Mouse (Mus musculus) right cerebral cortex, postnatal 14 days (tissue): ENCODE measurements around the gene Cdc42ep2.

Experiments used
- DNase-seq: peaks from one replicate; pipeline ENCODE4 v3.0.0; 2022

Cdc42ep2 gene

DNA sequence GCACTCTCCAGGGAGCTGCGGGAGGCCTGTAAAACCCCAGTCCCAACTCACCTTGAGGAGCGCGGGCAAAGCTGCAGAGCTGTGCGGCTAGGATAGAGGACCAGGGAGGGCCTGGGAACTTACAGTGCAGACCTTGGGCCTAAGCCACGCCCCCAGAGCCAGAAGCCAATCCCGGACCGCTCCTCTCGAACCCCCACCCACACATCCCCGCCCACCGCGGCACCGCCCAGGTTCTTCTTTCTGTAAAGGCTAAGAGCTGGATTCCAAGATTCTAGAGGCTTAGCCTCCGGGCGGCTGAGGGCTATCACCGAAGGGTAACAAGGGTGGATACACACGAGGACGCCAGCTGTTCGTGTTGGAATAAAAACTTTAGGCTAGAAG, at the start of gene Cdc42ep2:
Gene Cdc42ep2, minus strand, starts transcription at position 104 of the 381 bp plus-strand sequence.
- DNase-seq, result peak; percentile 91

DNA sequence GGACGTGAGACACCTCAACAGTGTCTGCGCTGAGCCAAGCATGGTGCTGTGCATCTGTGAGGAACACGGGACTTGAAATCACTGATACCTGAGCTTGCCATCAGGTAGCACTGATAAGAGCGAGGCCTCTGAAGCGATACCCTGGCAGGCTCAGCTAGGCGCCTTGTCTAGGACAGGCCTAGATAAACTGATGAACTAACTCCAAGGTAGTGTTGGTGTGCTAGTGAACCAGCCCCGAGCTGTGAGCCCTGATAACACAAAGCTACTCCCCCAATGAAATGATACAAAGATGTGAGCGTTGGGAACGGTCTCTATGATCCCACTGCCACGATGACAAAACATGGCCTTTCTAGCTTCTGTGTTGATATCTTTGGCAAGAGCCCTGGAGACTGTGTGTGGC, 43.0 kb upstream of the Cdc42ep2 start:
- DNase-seq, result no peak

DNA sequence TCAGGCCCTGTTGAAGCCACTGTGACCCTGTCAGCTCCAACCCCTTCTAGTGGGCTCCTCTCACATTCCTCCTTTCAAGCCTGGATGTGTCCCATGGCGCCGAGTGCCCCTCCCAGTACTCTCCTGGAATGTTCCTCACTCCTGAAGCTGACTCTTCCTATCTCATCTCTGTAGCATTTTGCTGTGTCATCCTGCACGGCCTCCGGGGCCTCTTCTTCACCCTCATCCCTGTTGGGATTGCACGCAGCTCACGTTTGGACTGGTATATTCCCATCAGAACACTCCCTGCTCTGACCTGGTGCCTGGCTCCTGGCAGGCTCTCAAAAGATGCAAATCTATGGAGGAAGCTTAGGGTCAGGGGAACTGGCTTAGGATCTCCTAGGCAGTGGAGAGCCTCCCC, 42.2 kb upstream of the Cdc42ep2 start:
- DNase-seq, result no peak

DNA sequence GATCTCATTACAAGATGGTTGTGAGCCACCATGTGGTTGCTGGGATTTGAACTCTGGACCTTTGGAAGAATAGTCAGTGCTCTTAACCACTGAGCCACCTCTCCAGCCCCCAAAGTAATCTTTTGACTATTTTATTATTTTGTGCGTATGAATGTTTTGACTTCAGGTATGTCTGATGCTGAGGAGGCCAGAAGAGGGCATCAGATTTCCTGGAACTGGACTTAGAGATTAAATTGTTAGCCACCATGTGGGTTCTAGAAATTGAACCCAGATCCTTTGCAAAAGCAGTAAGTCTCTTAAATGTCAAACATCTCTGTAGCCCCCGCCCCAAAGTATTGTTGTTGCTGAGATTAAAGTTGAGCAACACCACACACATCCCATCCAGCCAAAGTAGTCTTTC, 41.3 kb upstream of the Cdc42ep2 start:
- DNase-seq, result no peak

DNA sequence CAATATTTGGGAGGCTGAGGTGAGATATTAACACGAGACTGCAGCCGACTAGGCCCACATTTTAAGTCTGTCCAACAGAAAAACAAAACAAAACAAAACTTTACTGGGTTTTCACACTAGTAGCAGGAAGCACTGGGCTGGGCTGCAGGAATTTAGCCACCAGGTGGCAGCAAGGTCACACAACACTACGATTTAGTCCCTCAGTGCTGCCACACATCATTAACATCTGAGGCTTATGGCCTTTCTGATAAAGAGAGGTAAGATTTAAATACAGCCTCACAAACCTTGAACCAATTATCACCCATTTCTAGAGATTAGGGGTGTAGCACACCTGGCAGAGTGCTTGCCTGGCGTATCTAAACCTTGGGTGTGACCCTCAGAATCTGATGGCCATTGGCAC, 40.7 kb upstream of the Cdc42ep2 start:
- DNase-seq, result peak; percentile 78

DNA sequence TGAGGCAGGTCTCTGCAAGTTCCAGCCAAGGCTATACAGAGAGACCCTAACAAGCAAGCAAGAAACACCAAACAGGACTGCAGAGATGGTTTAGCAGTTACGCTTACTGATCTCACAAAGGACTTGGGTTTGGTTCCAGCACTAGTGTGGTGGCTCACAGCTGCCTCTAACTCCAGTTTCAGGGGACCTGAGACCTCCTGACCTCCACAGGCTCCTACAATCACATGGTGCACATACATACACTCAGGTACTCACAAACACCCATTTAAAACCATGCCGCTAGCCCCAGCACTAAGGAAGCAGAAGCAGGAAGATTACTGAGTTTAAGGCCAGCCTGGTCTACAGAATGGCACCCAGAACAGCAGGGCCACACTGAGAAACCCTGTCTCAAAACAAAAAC, 40.2 kb upstream of the Cdc42ep2 start:
- DNase-seq, result no peak

DNA sequence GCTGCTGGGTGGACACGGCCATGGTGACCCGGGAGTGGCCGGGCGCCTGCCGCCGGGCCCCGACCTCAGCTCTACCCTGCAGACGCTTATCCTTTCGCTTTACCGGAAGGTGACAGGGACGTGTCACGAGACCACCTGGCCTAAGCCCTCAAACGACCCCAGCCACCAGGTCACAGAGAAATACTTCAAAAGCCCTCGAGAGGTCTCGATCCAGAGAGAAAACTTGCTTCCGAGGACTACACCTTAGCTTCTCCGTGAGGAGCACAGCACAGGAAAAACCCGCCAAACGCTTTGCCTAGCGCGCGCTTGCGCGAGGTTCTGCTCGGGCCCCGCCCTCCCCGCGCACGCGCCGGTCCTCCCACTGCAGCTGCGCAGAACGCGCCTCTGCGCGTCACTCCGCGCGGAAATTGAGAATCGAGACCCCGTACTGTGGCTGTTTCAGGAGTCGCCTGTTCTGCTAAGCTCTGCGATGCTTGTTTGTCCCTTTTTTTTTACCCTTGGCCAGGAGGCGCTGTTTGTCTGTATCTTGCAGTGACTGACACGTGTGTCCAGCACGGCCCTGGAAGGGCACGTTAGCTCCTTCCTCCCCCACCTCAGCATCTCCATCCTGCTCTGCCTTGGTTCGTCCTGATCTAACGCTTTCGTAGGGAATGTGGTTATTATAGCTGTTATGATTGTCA, 39.4 kb upstream of the Cdc42ep2 start, which contains the start of gene Pola2:
Gene Pola2, minus strand, starts transcription at position 320 of the 680 bp plus-strand sequence.
- peak; percentile 89 for DNase-seq

DNA sequence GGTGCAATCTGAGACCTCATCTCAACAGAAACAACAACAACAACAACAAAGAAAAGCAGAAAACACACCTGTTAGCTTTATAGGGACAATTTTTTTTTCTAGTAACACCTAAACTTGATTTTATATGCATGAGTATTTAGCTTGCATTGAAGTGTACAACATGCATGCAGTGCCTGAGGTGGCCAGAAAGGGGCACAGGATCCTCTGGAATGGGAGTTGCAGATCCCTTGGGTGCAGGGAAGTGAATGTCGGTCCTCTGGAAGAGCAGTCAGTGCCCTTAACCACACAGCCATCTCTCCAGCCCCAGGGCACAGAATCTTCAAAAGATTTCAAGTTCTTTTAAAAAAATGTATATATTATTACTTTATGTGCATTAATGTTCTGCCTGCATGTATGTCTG, 38.0 kb upstream of the Cdc42ep2 start:
- DNase-seq, result no peak

DNA sequence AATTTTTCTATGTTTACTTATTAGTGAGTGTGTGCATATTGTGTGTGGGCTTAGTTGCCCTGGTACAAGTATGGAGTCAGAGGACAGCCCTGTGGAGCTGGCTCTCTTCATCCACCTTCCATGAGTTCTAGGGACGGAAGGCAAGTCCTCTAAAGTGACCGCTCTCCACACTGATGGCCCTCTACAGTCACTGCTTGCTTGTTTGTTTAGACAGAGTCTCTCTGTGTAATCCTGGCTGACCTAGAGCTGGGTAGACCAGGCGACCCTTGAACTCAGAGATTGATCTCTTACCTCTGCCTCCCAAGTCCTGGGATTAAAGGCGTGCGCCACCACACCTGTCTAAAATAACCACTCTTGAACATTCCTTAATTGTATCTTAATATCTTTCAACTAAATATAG, 32.8 kb upstream of the Cdc42ep2 start:
- no peak for DNase-seq

DNA sequence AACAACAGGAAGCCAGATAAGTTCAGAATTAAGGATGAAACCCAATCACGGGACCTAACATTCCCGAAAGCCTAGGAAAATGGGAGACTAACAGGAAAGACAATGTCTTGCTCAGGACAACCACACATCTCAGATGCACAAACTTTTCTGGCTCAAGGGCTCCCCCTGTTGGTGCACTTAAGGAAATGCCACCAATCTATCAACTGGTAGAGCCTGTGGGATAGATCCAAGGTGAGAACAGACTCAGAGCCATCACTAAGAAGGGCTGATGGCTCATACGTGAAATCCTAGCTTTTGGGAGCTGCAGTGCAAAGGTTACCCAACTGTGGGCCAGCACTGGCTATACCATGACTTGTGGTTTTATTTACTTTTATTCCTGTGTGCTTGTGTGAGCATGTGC, 32.1 kb upstream of the Cdc42ep2 start:
- peak; percentile 67 for DNase-seq

DNA sequence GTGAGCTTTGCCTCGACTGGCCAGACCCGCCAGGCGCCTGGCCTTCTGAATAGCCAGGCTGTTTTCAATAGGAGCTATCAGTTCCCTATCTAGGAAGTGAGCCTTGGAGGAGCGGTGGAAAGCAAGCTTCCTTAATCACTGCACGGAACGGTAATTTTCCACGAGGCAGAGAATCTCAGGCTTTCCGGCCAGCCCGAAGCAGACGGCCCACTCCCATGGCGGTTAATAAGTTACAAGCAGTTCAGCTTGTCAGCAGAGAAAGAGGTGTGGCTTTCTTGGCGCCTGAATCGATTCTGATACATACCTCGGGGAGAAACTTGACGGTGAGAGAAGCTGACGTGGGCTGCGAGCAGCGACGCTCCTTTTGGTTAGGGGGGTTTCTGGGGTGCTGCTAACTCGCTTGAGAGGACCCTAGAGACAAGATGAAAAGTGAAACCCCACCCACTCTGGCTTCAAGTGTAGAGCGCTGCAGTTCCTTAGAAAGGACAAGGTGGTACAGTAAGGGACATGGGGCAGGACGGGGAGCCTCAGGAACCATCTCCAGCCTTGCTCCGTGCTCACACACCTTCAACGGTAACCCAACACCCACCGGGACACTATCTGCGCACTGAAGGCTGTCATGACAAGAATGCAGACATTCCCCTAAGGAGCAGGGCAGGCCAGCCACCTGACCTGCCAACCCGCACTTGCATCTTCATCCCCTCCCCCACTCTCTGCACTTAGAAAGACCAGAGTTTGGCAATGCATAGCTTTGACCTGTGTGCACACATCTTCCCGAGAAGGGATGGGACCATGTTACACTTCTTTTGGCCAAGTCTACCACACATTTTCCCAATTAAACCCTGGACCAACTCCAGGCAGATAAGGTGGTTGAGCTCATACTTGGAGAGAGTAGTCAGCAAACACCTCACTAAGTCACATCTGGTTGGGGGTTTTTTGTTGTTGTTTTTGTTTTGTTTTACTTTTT, 31.4 kb upstream of the Cdc42ep2 start:
- no peak for DNase-seq

DNA sequence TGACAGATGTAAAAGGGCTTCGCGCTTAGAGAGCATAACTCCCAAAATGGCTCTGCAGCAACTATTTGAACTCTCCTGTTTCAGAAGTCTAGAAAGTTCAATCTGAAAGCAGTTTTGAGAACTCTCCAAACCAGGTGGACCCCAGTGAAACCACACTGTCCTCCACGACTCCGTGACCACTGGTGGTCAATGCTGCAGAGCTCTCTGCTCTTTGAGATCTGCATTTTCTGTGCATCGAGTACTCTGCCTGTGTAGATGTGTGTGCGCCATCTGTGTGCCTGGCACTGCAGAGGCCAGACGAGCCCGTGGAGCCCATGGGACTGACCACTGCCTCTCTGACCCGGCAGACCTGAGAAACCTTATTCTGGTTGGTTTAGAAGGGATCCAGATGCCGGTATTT, 30.3 kb upstream of the Cdc42ep2 start:
- DNase-seq, result no peak

DNA sequence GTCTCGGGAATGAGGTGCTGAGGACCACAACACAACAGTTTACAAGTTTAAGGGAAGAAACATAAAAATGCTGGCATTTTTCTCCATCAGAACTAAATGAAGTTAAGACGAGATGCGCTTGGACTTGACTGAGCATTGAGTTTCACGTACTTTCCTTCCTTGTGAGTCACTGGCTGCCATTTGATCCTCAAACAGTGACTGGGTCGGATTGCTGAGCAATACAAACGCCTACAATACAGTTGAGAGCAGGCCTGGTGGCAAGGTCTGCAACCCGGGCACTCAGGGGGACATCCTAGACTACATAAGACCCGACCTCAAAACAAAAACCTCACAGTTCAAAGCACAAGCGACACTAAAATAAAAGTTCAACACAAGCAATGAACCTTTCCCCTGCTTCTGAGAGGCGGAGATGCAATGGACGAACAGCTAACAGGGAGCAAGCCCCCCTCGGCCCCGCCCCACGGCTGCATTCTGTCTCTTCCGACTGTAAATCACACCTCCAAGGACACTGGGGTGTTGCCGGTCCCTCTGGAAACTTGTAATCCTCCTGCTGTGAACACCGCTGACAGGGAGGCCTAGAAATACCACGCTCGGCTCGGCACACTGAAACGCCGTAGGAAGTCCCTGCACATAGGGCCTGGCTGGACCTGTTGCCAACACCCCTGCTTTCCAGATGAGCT, 29.6 kb upstream of the Cdc42ep2 start:
- DNase-seq, result no peak

DNA sequence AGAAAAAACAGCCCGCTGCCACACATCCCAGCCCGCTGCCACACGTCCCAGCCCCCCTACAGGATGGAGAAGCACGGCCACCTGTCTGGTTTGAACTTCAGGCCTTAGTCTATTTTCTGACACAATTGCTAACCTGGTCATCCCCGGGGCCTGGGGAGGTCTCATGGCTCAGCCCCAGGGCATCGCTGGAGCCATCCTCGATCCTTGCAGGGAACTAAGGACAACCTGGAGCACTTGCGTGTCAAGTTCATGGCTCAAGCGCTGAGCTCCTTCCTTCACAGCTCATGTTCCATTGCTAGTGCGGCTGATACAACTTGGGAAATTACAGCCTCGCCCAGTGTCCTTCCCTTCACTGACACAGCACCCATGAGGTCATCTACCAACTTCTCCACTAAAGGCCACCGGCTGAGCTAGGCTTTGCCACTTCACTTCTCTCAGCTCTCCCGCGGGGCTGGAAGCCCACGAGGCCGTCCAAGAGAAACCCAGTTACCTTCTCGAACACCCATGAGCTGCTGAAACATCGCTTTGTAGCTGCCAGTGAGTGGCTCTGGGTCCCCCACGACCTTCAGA, 28.7 kb upstream of the Cdc42ep2 start:
- no peak for DNase-seq

DNA sequence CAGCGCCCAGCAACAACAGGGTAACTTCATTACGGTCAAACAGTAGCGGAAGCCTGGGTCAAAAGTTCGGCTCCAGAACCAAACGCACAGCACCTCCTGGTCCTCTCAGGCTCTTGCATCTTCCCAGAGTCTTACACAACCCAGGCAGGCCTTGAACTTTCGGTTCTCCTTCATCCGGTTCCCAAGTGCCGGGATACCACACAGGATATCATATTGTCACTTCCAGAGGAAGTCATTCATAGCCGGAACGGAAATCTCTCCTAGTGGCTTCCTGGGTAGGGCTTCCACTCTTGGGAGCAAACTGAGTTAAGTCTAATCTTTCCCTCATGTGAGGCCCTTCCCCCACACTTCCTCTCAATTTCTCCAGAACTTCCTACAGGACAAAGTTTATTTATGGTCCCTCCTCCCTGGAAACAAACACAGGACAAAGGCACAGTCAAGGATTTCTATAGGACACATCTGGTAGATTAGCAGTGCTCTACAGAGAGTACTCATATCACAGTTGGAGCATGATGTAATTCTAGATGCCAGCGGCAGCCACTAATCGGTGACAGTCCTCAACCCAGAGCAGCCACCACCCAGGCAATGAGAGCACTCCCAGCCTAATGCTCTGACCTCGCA, 27.6 kb upstream of the Cdc42ep2 start:
- DNase-seq, result no peak

DNA sequence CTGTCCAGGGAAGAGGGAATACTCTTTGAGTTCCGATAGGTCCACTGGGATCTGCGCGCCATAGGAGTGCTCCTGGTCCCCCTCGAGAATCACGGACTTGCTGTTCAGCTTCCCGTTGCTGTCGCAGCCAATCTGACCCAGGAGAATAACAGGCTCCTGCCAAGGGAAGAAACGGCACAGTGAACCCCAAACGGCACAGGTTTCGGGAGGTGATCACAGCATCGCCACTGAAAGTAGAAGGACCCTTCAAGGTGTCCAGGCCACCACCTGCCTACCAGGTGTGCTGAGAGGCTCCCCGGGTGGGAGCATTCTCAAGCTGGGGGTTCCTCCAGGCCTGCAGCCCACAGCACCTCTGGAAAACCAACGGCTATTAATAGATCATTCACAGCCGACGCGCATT, 27.0 kb upstream of the Cdc42ep2 start:
- DNase-seq, result no peak

DNA sequence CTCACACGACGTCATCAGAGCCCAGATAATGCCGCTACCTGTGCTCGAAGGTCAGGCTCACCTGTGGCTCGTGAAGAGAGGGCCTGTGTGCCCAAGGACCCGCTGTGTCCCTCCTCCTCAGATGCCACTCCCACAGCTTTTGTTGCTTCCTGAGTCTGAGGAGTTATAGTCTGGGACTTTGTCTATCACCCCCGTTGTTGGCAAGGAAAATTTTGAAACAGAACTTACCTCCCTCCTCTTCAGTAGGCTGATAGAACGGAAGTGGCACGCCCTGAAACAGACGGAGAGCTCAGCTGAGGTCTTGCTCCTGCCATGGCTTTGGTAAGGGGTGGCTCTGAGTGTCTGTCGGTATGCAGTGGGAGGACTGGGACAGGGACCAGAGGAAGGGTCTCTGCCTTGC, 25.6 kb upstream of the Cdc42ep2 start:
- no peak for DNase-seq

DNA sequence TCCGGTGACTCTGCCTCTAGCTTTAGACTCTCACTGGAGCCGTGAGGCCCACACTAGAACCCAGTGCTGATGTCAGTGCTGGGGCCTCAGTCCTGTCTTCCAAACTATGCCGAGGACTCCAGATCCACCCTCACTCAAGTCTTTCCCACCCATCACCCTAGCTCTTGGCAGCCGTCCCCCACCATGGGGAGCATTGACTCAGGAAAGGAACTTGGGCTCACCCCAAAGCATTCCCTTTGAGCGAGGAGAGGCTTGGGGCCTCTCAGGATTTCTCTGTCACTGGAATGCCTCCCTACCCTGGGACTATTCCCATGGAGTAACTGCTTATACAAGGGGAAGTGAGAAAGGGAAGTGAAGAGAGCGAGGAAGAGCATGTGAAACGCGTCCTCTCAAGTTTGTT, 21.3 kb upstream of the Cdc42ep2 start:
- no peak for DNase-seq

DNA sequence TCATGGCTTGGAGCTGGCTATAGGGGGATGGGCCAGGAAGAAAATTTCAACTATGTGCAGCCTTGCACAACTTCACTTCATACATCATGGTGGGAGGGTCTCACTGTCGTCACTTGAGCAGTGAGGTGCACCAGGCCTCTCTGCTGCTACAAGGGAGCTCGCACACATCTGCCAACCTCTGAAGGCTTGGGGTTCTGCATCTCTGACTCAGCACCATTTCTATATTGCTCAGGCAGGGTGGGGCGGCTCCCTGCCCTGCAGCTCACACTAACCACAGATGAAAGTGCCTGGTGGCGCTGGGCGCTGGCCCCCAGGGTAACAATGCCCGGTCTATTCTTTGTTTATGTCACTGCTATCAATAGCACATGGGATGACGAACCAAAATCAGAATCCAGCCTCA, 20.4 kb upstream of the Cdc42ep2 start:
- no peak for DNase-seq

DNA sequence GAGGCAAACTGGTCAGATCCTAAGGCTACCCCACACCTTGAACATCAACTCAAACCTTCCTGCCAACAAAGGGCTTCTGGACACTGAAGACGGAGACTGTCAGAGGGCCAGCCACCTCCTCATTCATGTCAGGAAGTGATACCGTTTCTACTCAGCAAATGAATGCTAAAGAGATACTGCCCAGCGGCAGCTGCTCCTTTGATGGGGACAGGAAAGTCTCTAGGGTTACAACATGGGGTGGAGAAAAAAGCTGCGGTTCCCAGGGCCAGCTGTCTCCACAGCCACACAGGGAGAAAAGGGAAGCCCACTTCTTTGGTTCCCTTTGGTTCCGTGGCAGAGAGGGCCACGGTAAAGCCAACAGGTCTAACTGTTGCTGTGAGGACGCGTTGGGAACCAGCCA, 19.5 kb upstream of the Cdc42ep2 start:
- DNase-seq, result no peak

DNA sequence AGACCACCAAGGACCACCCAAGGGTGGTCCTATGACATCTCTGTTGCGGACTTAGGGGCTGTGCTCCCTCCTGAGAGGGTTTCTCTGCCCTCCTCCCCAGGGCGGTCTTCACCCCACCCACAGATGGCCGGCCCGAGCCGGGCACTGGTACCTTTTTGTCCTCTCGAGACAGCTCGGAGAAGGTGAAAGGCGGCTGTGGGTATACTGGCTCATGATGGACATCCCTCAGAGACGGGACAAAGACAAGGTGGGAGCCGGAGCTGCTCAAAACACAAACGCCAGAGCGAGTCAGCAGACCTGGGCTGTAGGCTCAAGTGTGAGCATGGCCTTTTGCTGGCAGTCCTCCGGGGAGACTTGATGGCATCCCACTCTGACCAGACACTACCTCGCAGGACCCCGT, 18.8 kb upstream of the Cdc42ep2 start:
- DNase-seq, result no peak

DNA sequence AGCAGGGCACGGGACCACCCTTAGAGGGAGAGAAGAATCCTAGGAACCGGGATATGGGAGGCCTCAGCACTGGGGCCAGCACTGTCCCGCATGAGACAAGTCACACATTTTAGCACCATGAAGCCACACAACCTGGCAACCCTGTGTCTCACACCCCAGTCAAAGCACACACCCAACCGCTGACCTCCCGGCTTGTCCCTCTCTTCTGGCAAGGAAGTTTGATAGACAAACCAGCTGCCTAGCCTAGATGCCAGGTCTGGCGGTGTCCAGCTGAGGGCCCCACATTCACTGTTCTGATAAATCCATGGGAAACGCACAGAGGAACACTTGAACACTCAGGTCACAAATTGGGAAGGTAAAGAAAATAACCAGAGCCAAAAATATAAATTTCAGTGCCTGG, 18.0 kb upstream of the Cdc42ep2 start:
- DNase-seq, result no peak

DNA sequence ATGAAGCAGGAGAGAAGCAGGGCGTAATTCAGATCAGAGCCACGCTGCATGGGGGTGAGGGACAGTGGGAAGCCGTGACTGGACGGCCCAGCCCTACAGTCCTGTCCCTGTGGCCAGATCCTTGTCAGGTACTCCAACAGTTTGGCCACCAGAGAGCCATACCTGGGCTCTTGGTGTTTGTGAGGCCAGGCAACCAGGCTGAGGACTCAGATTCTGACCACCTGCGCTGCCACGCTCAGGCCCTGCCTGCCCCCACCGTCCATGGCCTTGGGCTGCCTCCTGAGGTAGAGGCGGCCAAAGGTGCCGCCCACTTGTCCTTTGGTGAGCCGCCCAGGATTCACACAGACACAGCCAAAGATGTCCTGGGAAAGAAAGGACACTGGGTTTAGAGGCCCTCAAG, 16.0 kb upstream of the Cdc42ep2 start:
- no peak for DNase-seq
